In the genomic region with DNA sequence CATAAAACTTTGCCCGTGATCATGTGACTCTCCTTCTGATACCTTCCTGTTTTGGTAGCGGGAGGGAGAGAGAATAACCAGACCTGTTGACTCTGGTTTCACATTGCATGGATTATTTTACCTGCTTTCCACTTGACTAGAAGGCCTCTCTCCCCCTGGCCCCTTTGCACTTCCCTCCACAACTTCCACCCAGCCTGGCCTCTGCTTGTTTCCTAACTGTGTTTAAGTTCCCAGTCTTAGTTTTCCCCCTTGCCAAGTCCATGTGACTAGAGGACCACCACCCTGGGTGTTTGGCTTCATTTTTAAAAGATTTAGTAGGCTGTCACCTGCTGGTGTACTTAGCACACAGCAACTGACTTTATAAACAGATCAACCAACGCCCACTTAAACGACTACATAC, we compare ENCODE assay signal across 8 mouse cellular contexts. TPM values are rescaled to one million over a fixed set of nuclear protein-coding genes. Genes with fewer than 3 reads are reported as not detected.
DNase-seq lines count a peak whose midpoint lies in the region; ATAC-seq and TF ChIP-seq lines count a peak whose summit lies in the region.

No protein-coding gene starts in this region.

- no peak overlapping the region for H3K9ac ChIP-seq in heart, embryonic 12.5 days
- H3K9ac ChIP-seq in kidney, embryonic 16.5 days (replicated peaks; ENCODE audit: low read length): no peak overlapping the region

- no peaks in the 10 kb centered on the region for H3K36me3 ChIP-seq in heart, embryonic 12.5 days
- no peaks in the 10 kb centered on the region for H3K36me3 ChIP-seq in kidney, embryonic 16.5 days (ENCODE audit: insufficient read depth, low read length)

- no peaks in the 10 kb centered on the region for H3K27me3 ChIP-seq in heart, embryonic 12.5 days (replicated peaks)
- no peaks in the 10 kb centered on the region for H3K27me3 ChIP-seq in kidney, embryonic 16.5 days (ENCODE audit: insufficient read depth, low read length)

- no peaks in the 10 kb centered on the region; the same call in 1 of the 2 replicates for H3K4me1 ChIP-seq in cortical plate, adult 2 months (ENCODE audit: control insufficient read depth, insufficient read depth, low read length)
- peaks cover 10% of the 10 kb centered on the region for H3K4me1 ChIP-seq in heart, embryonic 12.5 days (replicated peaks)
- peaks cover 13% of the 10 kb centered on the region for H3K4me1 ChIP-seq in kidney, embryonic 16.5 days (ENCODE audit: insufficient read depth, low read length)

- DNase-seq in heart, adult 18-20 months: peak; percentile 22 to 46
- DNase-seq in heart, postnatal 4 days: no peak
- DNase-seq in lung, postnatal 10 days: peak; percentile 26
- DNase-seq in spleen, postnatal 10 days (ENCODE audit: low spot score in 2 of 2): peak; percentile 30 to 39
- DNase-seq in gastrocnemius, postnatal 4 days (ENCODE audit: low spot score in 2 of 2): no peak

- H3K4me2 ChIP-seq in heart, embryonic 12.5 days: peak overlapping the region; percentile 81
- peak overlapping the region; percentile 85 for H3K4me2 ChIP-seq in kidney, embryonic 16.5 days (replicated peaks; ENCODE audit: low read depth, low read length)

- no peak overlapping the region for H3K27ac ChIP-seq in cortical plate, adult 2 months (ENCODE audit: insufficient read depth, low read length)
- no peak overlapping the region for H3K27ac ChIP-seq in heart, embryonic 12.5 days (ENCODE audit: poor library complexity, severe bottlenecking)
- H3K27ac ChIP-seq in kidney, embryonic 16.5 days (ENCODE audit: low read length): peak overlapping the region; percentile 72

- WGBS in heart, embryonic 12.5 days: 57% methylated on average over 4 of the region's 4 CpGs
- WGBS in kidney, embryonic 16.5 days: 11% methylated on average over 4 of the region's 4 CpGs

- peak; percentile 29; the same call in 1 of the 2 replicates for TF ChIP-seq CTCF in cortical plate, adult 2 months (IDR thresholded peaks at IDR 0.05; ENCODE audit: extremely low read depth, insufficient read depth, low read length)

- no peak for TF ChIP-seq POLR2A in cortical plate, adult 2 months (IDR thresholded peaks at IDR 0.05; ENCODE audit: extremely low read depth, insufficient read depth, low read length)

- ATAC-seq in heart, embryonic 12.5 days (ENCODE audit: insufficient number of reproducible peaks, low FRiP score): no peak
- peak; percentile 58 for ATAC-seq in kidney, embryonic 16.5 days (ENCODE audit: low FRiP score, low TSS enrichment)

- H3K9me3 ChIP-seq in heart, embryonic 12.5 days (replicated peaks): no peaks in the 10 kb centered on the region
- H3K9me3 ChIP-seq in kidney, embryonic 16.5 days (ENCODE audit: low read length): no peaks in the 10 kb centered on the region

- H3K4me3 ChIP-seq in cortical plate, adult 2 months (ENCODE audit: insufficient read depth, low read length): peak overlapping the region; percentile 83; the same call in 1 of the 2 replicates
- peak overlapping the region; percentile 86 for H3K4me3 ChIP-seq in heart, embryonic 12.5 days
- peak overlapping the region; percentile 59 for H3K4me3 ChIP-seq in kidney, embryonic 16.5 days (ENCODE audit: low read length)

RNA-seq across cellular contexts. Expression of gene Smpdl3a, which starts 1.9 kb away (rescaled TPM):
- total RNA-seq in heart, adult 18-20 months (2021): 10 to 100 TPM; 56.2 to 66.5 TPM
- total RNA-seq in heart, postnatal 4 days (2021): 10 to 100 TPM; 28.6 to 36.2 TPM
- 41.6 and 45.0 TPM in 2 replicates for polyA plus RNA-seq in cortical plate, adult 2 months (2012; rRNA removed)
- 25.2 and 26.4 TPM in 2 replicates for polyA plus RNA-seq in heart, embryonic 12.5 days (2016; fragmentation: Nextera tagmentation; extraction: Ambion mirVana)
- 33.3 and 39.2 TPM in 2 replicates for polyA plus RNA-seq in kidney, embryonic 16.5 days (2015; fragmentation: Nextera tagmentation; extraction: Ambion mirVana)
- total RNA-seq in gastrocnemius, postnatal 4 days (2021): 10 to 100 TPM; 11.3 to 12.5 TPM

RNA-seq across cellular contexts. Expression of gene Fabp7, which starts 11.4 kb away (rescaled TPM):
- total RNA-seq in heart, adult 18-20 months (2021): 1 to 10 TPM in 1 of 2 experiments, under 1 TPM in 1; 0.36 to 1.0 TPM
- total RNA-seq in heart, postnatal 4 days (2021): 1 to 10 TPM; 2.7 to 3.6 TPM
- 66.2 TPM in 2 replicates for polyA plus RNA-seq in cortical plate, adult 2 months (2012; rRNA removed)
- 1.8 and 3.9 TPM in 2 replicates for polyA plus RNA-seq in heart, embryonic 12.5 days (2016; fragmentation: Nextera tagmentation; extraction: Ambion mirVana)
- 5.3 and 8.5 TPM in 2 replicates for polyA plus RNA-seq in kidney, embryonic 16.5 days (2015; fragmentation: Nextera tagmentation; extraction: Ambion mirVana)
- 1 to 10 TPM; 2.9 to 3.4 TPM for total RNA-seq in gastrocnemius, postnatal 4 days (2021)

Comparison
In these comparisons a context has a peak if more than half of its experiments do, and no peak if none do; other contexts are left out.
1. DNase-seq: peak in heart, adult 18-20 months (2 of 2), lung, postnatal 10 days (single experiment) and spleen, postnatal 10 days (2 of 2); none in heart, postnatal 4 days (single experiment) and gastrocnemius, postnatal 4 days (0 of 2).
2. Peak in every context shown above with its lines, with median percentiles within 50 percentile points of each other: H3K4me3 ChIP-seq.